Mouse (Mus musculus): ENCODE results near the gene Ccser1. TPM values are rescaled to one million over a fixed set of nuclear protein-coding genes. Genes with fewer than 3 reads are reported as not detected.
"Not testable (repeated sequence)": the region's sequence is repeated elsewhere in the genome, so short reads cannot be mapped to it uniquely, and the experiment has no call there.

Gene Ccser1
- polyA plus RNA-seq, 1 experiment from 2014 or later: 6.1 TPM

DNA sequence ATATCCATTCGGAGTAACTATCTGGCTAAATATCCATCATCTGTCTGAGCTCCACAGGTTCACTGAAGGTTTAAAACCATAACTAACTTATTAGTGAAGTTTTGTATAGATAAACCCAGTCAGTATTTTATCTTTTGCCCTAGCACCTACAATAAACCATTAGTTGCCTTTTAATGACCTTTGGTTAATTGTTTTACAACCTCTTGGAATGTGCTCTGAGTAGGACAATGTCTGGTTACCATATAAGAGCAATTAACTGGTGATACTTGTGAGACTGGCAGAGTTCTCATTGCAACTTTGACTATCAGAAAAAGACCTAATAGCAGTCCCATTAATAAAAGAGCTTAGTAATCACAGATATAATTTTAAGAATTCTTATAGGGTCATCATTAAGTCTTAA is 864.9 kb downstream of the Ccser1 start:
- not testable (repeated sequence) for H3K27ac ChIP-seq (replicated peaks; ENCODE audit: low read depth, low read length); H3K4me3 ChIP-seq (ENCODE audit: low read depth, low read length); H3K9ac ChIP-seq (ENCODE audit: low read depth, low read length); H3K36me3 ChIP-seq (ENCODE audit: control insufficient read depth, insufficient read depth, low read length); DNase-seq (ENCODE audit: low spot score); H3K27me3 ChIP-seq (replicated peaks; ENCODE audit: control insufficient read depth, insufficient read depth, low read length); H3K9me3 ChIP-seq (ENCODE audit: control insufficient read depth, low read length); H3K4me2 ChIP-seq (ENCODE audit: low read depth, low read length); H3K4me1 ChIP-seq (ENCODE audit: control insufficient read depth, insufficient read depth, low read length); ATAC-seq (ENCODE audit: low read depth)
- 89% methylated on average over 1 of the region's 1 CpGs for WGBS

DNA sequence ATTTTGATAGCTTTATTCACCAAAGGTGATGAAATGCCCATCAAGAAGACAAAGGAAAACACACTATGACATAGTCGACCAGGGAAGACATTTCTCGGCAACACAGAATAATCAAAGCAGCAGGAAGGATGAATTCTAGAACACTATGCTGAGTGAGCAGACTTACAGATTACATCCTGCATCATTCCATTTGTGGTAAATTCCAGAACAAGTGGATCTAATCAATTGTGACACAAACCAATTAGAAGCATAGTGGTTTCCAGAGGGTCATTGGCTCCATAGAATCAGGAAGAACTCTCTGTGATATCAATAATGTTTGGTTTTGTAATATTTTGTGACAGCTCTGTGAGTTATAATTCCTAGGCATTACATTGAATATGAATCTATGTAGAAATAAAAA is 875.2 kb downstream of the Ccser1 start:
- ATAC-seq (ENCODE audit: low read depth) (no peak), DNase-seq (ENCODE audit: low spot score) (peak; percentile 2)
- H3K4me3 ChIP-seq (ENCODE audit: low read depth, low read length): no peak overlapping the region
- no peaks in the 10 kb centered on the region for H3K36me3 ChIP-seq (ENCODE audit: control insufficient read depth, insufficient read depth, low read length)
- no peaks in the 10 kb centered on the region for H3K27me3 ChIP-seq (replicated peaks; ENCODE audit: control insufficient read depth, insufficient read depth, low read length)
- H3K27ac ChIP-seq (replicated peaks; ENCODE audit: low read depth, low read length): no peak overlapping the region
- WGBS: 71% methylated on average over 2 of the region's 2 CpGs
- H3K4me1 ChIP-seq (ENCODE audit: control insufficient read depth, insufficient read depth, low read length): no peaks in the 10 kb centered on the region
- no peak overlapping the region for H3K9ac ChIP-seq (ENCODE audit: low read depth, low read length)
- no peaks in the 10 kb centered on the region for H3K9me3 ChIP-seq (ENCODE audit: control insufficient read depth, low read length)
- H3K4me2 ChIP-seq (ENCODE audit: low read depth, low read length): no peak overlapping the region

- peak; percentile 55 for DNase-seq (ENCODE audit: low spot score)
Measured at GRCm38 (mm10) chr6:62066363-62067023, 886.4 kb downstream of the Ccser1 start.

DNA sequence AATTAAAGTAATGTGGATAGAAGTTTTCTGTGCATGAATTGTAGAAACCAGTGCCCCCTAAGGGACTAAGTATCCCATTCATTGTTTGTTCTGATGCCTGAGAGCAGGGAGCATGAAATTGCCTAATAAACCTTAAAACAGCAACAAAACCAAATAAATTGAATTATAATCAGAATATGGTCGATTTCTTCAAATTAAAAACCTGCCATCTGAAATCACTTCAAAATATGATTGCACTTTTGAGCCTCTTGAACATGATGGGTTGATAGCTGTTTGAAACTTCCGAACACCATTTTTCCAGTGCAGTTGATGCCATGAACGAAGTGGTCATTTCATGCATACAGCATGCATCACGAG is 886.9 kb downstream of the Ccser1 start:
- no peak overlapping the region for H3K27ac ChIP-seq (replicated peaks; ENCODE audit: low read depth, low read length)
- H3K9me3 ChIP-seq (ENCODE audit: control insufficient read depth, low read length): no peaks in the 10 kb centered on the region
- DNase-seq (ENCODE audit: low spot score): peak; percentile 11
- no peaks in the 10 kb centered on the region for H3K4me1 ChIP-seq (ENCODE audit: control insufficient read depth, insufficient read depth, low read length)
- no peaks in the 10 kb centered on the region for H3K27me3 ChIP-seq (replicated peaks; ENCODE audit: control insufficient read depth, insufficient read depth, low read length)
- no peak for ATAC-seq (ENCODE audit: low read depth)
- no peaks in the 10 kb centered on the region for H3K36me3 ChIP-seq (ENCODE audit: control insufficient read depth, insufficient read depth, low read length)
- H3K4me3 ChIP-seq (ENCODE audit: low read depth, low read length): no peak overlapping the region
- WGBS: 77% methylated on average over 4 of the region's 4 CpGs
- no peak overlapping the region for H3K9ac ChIP-seq (ENCODE audit: low read depth, low read length)
- H3K4me2 ChIP-seq (ENCODE audit: low read depth, low read length): no peak overlapping the region

More at GRCm38 (mm10) chr6:62066363-62067023, 886.4 kb downstream of the Ccser1 start:
- 51% methylated on average over 6 of the region's 6 CpGs for WGBS
- no peaks in the 10 kb centered on the region for H3K4me1 ChIP-seq (ENCODE audit: control insufficient read depth, insufficient read depth, low read length)
- H3K36me3 ChIP-seq (ENCODE audit: control insufficient read depth, insufficient read depth, low read length): no peaks in the 10 kb centered on the region
- H3K9me3 ChIP-seq (ENCODE audit: control insufficient read depth, low read length): no peaks in the 10 kb centered on the region
- H3K27me3 ChIP-seq (replicated peaks; ENCODE audit: control insufficient read depth, insufficient read depth, low read length): no peaks in the 10 kb centered on the region
- ATAC-seq (ENCODE audit: low read depth): peak; percentile 77; the same call in 1 of the 2 replicates
- no peak overlapping the region for H3K27ac ChIP-seq (replicated peaks; ENCODE audit: low read depth, low read length)
- no peak overlapping the region for H3K4me2 ChIP-seq (ENCODE audit: low read depth, low read length)
- no peak overlapping the region for H3K4me3 ChIP-seq (ENCODE audit: low read depth, low read length)
- no peak overlapping the region for H3K9ac ChIP-seq (ENCODE audit: low read depth, low read length)

GRCm38 (mm10) chr6:62105464-62105863 is 925.3 kb downstream of the Ccser1 start:
- ATAC-seq (ENCODE audit: low read depth): no peak
- H3K9me3 ChIP-seq (ENCODE audit: control insufficient read depth, low read length): no peaks in the 10 kb centered on the region
- WGBS: 57% methylated on average over 2 of the region's 2 CpGs

GRCm38 (mm10) chr6:62132531-62132930 is 952.4 kb downstream of the Ccser1 start:
- Histone ChIP-seq H3K9me3 (ENCODE audit: control insufficient read depth, low read length) (no peaks in the 10 kb centered on the region), H3K9ac (ENCODE audit: low read depth, low read length) (no peak overlapping the region), H3K36me3 (ENCODE audit: control insufficient read depth, insufficient read depth, low read length) (no peaks in the 10 kb centered on the region), H3K27ac (replicated peaks; ENCODE audit: low read depth, low read length) (no peak overlapping the region), H3K27me3 (replicated peaks; ENCODE audit: control insufficient read depth, insufficient read depth, low read length) (no peaks in the 10 kb centered on the region), H3K4me3 (ENCODE audit: low read depth, low read length) (no peak overlapping the region), H3K4me1 (ENCODE audit: control insufficient read depth, insufficient read depth, low read length) (no peaks in the 10 kb centered on the region), H3K4me2 (ENCODE audit: low read depth, low read length) (no peak overlapping the region)
- 83% methylated on average over 2 of the region's 2 CpGs for WGBS
- ATAC-seq (ENCODE audit: low read depth) (no peak), DNase-seq (ENCODE audit: low spot score) (no peak)

More at GRCm38 (mm10) chr6:62105464-62105863, 925.3 kb downstream of the Ccser1 start:
- Histone ChIP-seq H3K36me3 (ENCODE audit: control insufficient read depth, insufficient read depth, low read length) (no peaks in the 10 kb centered on the region), H3K4me2 (ENCODE audit: low read depth, low read length) (no peak overlapping the region), H3K4me3 (ENCODE audit: low read depth, low read length) (no peak overlapping the region), H3K27me3 (replicated peaks; ENCODE audit: control insufficient read depth, insufficient read depth, low read length) (no peaks in the 10 kb centered on the region), H3K27ac (replicated peaks; ENCODE audit: low read depth, low read length) (no peak overlapping the region), H3K9ac (ENCODE audit: low read depth, low read length) (no peak overlapping the region), H3K4me1 (ENCODE audit: control insufficient read depth, insufficient read depth, low read length) (no peaks in the 10 kb centered on the region)
- DNase-seq (ENCODE audit: low spot score): no peak

- Histone ChIP-seq H3K4me3 (ENCODE audit: low read depth, low read length) (no peak overlapping the region), H3K27ac (replicated peaks; ENCODE audit: low read depth, low read length) (no peak overlapping the region), H3K9me3 (ENCODE audit: control insufficient read depth, low read length) (no peaks in the 10 kb centered on the region), H3K4me2 (ENCODE audit: low read depth, low read length) (no peak overlapping the region), H3K4me1 (ENCODE audit: control insufficient read depth, insufficient read depth, low read length) (no peaks in the 10 kb centered on the region), H3K9ac (ENCODE audit: low read depth, low read length) (no peak overlapping the region), H3K27me3 (replicated peaks; ENCODE audit: control insufficient read depth, insufficient read depth, low read length) (no peaks in the 10 kb centered on the region), H3K36me3 (ENCODE audit: control insufficient read depth, insufficient read depth, low read length) (no peaks in the 10 kb centered on the region)
- no peak for ATAC-seq (ENCODE audit: low read depth)
- no peak for DNase-seq (ENCODE audit: low spot score)
Measured at GRCm38 (mm10) chr6:62160320-62160719, 980.2 kb downstream of the Ccser1 start.

DNA sequence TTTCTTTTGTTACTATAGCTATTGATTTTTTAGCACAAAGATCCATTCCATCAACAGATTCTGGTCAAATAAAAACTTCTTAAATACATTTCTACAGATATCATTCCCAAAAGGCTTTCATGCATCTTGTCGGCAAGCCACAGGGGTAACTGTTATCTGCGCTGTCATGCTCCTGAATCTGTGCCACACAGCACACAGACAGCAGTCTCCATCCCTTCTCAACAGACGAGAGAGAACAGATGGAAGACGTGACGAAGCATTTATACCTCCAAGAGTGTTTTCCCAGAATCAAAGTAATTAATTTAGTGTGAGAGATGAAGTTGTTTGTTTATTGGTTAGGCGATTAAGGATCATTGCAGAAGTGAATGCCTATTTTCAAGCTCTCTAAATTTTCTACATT is 982.5 kb downstream of the Ccser1 start:
- Histone ChIP-seq H3K4me3 (ENCODE audit: low read depth, low read length) (no peak overlapping the region), H3K27me3 (replicated peaks; ENCODE audit: control insufficient read depth, insufficient read depth, low read length) (no peaks in the 10 kb centered on the region), H3K9ac (ENCODE audit: low read depth, low read length) (no peak overlapping the region), H3K27ac (replicated peaks; ENCODE audit: low read depth, low read length) (no peak overlapping the region), H3K4me1 (ENCODE audit: control insufficient read depth, insufficient read depth, low read length) (no peaks in the 10 kb centered on the region), H3K36me3 (ENCODE audit: control insufficient read depth, insufficient read depth, low read length) (no peaks in the 10 kb centered on the region), H3K9me3 (ENCODE audit: control insufficient read depth, low read length) (no peaks in the 10 kb centered on the region), H3K4me2 (ENCODE audit: low read depth, low read length) (no peak overlapping the region)
- DNase-seq (ENCODE audit: low spot score) (no peak), ATAC-seq (ENCODE audit: low read depth) (no peak)
- WGBS: 69% methylated on average over 6 of the region's 6 CpGs

DNA sequence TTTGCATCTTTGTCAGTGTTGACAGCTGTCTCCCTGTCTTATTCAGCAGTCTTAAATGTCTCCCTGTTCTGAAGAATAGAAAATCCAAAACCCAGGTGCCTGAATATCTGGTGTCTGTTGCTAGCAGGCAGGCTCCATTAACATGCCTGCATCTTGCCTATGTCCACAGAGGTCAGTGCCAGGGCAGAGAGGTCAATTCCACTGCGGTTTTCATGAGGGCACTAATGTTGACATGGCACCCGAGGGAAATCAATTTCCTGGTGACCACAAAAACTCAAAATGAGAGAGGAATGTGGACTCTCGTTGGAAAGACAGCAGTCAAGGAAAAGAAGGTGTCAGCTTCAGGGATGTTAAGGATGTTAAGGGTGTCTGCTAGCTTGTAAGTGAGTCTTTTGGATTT is 983.7 kb downstream of the Ccser1 start:
- WGBS: 10% methylated on average over 3 of the region's 3 CpGs
- Histone ChIP-seq H3K27ac (replicated peaks; ENCODE audit: low read depth, low read length) (no peak overlapping the region), H3K9me3 (ENCODE audit: control insufficient read depth, low read length) (no peaks in the 10 kb centered on the region), H3K4me3 (ENCODE audit: low read depth, low read length) (no peak overlapping the region), H3K4me2 (ENCODE audit: low read depth, low read length) (no peak overlapping the region), H3K4me1 (ENCODE audit: control insufficient read depth, insufficient read depth, low read length) (no peaks in the 10 kb centered on the region), H3K27me3 (replicated peaks; ENCODE audit: control insufficient read depth, insufficient read depth, low read length) (no peaks in the 10 kb centered on the region), H3K9ac (ENCODE audit: low read depth, low read length) (no peak overlapping the region), H3K36me3 (ENCODE audit: control insufficient read depth, insufficient read depth, low read length) (no peaks in the 10 kb centered on the region)
- DNase-seq (ENCODE audit: low spot score) (no peak), ATAC-seq (ENCODE audit: low read depth) (no peak)
